Mouse (Mus musculus) midbrain, embryonic 13.5 days (tissue): Measurements from ENCODE around the gene Cts3. TPM values are rescaled to one million over a fixed set of nuclear protein-coding genes. Genes with fewer than 3 reads are reported as not detected.
"Not testable (repeated sequence)": the region's sequence is repeated elsewhere in the genome, so short reads cannot be mapped to it uniquely, and the experiment has no call there.

ENCODE experiments used
- ATAC-seq: fragments of 200-750 bp; cut with Nextera tagmentation; 2 replicates; pipeline ENCODE4 v1.8.0; 2017; ENCODE audit warnings: mild to moderate bottlenecking, moderate TSS enrichment, moderate library complexity
- H3K27ac ChIP-seq: fragments of 300-500 bp; sonication (generic); 2 replicates; pipeline ENCODE4 v1.5.1; 2015; ENCODE audit warnings: inconsistent platforms, mild to moderate bottlenecking, moderate library complexity
- H3K27me3 ChIP-seq: fragments of 300-500 bp; sonication (generic); 2 replicates; pipeline ENCODE4 v1.6.1; 2015; ENCODE audit warnings: mild to moderate bottlenecking, inconsistent platforms
- H3K36me3 ChIP-seq: fragments of 300-500 bp; sonication (generic); 2 replicates; pipeline ENCODE4 v1.6.1; 2015; ENCODE audit warnings: mild to moderate bottlenecking, inconsistent platforms
- H3K4me1 ChIP-seq: fragments of 300-500 bp; sonication (generic); replicated peaks from 2 replicates; pipeline ENCODE4 v1.6.1; 2015; ENCODE audit warnings: inconsistent platforms
- H3K4me2 ChIP-seq: fragments of 300-500 bp; sonication (generic); replicated peaks from 2 replicates; pipeline ENCODE4 v1.6.1; 2015; ENCODE audit warnings: moderate library complexity, mild to moderate bottlenecking, inconsistent platforms
- H3K4me3 ChIP-seq: fragments of 300-500 bp; sonication (generic); replicated peaks from 2 replicates; pipeline ENCODE4 v1.5.1; 2015; ENCODE audit warnings: mild to moderate bottlenecking, inconsistent platforms
- H3K9ac ChIP-seq: fragments of 300-500 bp; sonication (generic); replicated peaks from 2 replicates; pipeline ENCODE4 v1.6.1; 2015; ENCODE audit warnings: mild to moderate bottlenecking, inconsistent platforms
- H3K9me3 ChIP-seq: fragments of 300-500 bp; sonication (generic); 2 replicates; pipeline ENCODE4 v1.6.1; 2016; ENCODE audit warnings: mild to moderate bottlenecking, inconsistent platforms
- WGBS: fragments of 180-500 bp; shearing (Covaris S2); methylation state at CpG from one replicate; pipeline ENCODE4 v1.1.7; 2015; 5-methylcytosine and 5-hydroxymethylcytosine counted together
- polyA plus RNA-seq: library from polyadenylated mRNA; unstranded; fragments of >200 nt; fragmentation: Nextera tagmentation; extraction: Ambion mirVana; gene quantifications from 2 replicates; pipeline ENCODE4 v1.2.1, GENCODE M21; 2015

Gene Cts3
- polyA plus RNA-seq, result not detected in 2 replicates

GRCm38 (mm10) chr13:61570027-61570426 lies at the start of gene Cts3:
TSS of gene Cts3 (minus strand) at chr13:61570127.
- no peak for ATAC-seq
- Histone ChIP-seq H3K36me3 (no peaks in the 10 kb centered on the region), H3K9ac (no peak within 1 kb of the TSS), H3K4me3 (no peak within 1 kb of the TSS), H3K9me3 (peaks cover 38% of the 10 kb centered on the region), H3K27ac (no peak within 1 kb of the TSS), H3K27me3 (no peaks in the 10 kb centered on the region), H3K4me2 (no peak within 1 kb of the TSS), H3K4me1 (no peaks in the 10 kb centered on the region)

- WGBS, result 39% methylated on average over 1 of the region's 1 CpGs
- H3K9ac ChIP-seq, result not testable (repeated sequence)
Measured at GRCm38 (mm10) chr13:61568074-61568473, 1.9 kb downstream of the Cts3 start, which contains the start of gene Gm49352. TSS of gene Gm49352 (minus strand) at chr13:61568174.

GRCm38 (mm10) chr13:61541631-61542030 lies 28.3 kb downstream of the Cts3 start, which contains the start of gene Ctsm:
TSS of gene Ctsm (minus strand) at chr13:61541839.
- Histone ChIP-seq H3K27me3 (no peaks in the 10 kb centered on the region), H3K36me3 (no peaks in the 10 kb centered on the region), H3K27ac (no peak within 1 kb of the TSS), H3K4me2 (no peak within 1 kb of the TSS), H3K9ac (no peak within 1 kb of the TSS), H3K4me3 (no peak within 1 kb of the TSS), H3K4me1 (no peaks in the 10 kb centered on the region), H3K9me3 (peaks cover 40% of the 10 kb centered on the region)
- no peak for ATAC-seq
- 66% methylated on average over 4 of the region's 4 CpGs for WGBS

More at GRCm38 (mm10) chr13:61568074-61568473, 1.9 kb downstream of the Cts3 start, which contains the start of gene Gm49352:
- peaks cover 35% of the 10 kb centered on the region for H3K9me3 ChIP-seq
- H3K36me3 ChIP-seq, H3K27me3 ChIP-seq, H3K4me2 ChIP-seq, H3K4me1 ChIP-seq, H3K27ac ChIP-seq, H3K4me3 ChIP-seq, ATAC-seq: not testable (repeated sequence)

Other genes with a start within 250 kb of the Cts3 start
- gene Cts7, start 211.9 kb downstream of the Cts3 start, polyA plus RNA-seq, result not detected in 2 replicates
- not detected in 2 replicates for gene Ctsm, start 28.3 kb downstream of the Cts3 start, polyA plus RNA-seq
- gene Gm49352, start 2.0 kb downstream of the Cts3 start, polyA plus RNA-seq, result not detected in 2 replicates